ENCODE assay signal across 12 mouse cellular contexts in genomic region chr1:39450069-39450728, GRCm38 (mm10). TPM values are rescaled to one million over a fixed set of nuclear protein-coding genes. Genes with fewer than 3 reads are reported as not detected.
DNase-seq lines count a peak whose midpoint lies in the region; ATAC-seq and TF ChIP-seq lines count a peak whose summit lies in the region.
"Had no signal": no experiment of that assay in that cellular context is flagged by ENCODE, and none has a peak within 500 bp of the region (broad histone marks: within the 10 kb centered on the region; RNA-seq: fewer than 3 reads in every experiment).

No protein-coding gene starts in this region.

- WGBS in forebrain, postnatal 0 days: 61% methylated on average over 6 of the region's 6 CpGs
- 62% methylated on average over 6 of the region's 6 CpGs for WGBS in forebrain, embryonic 16.5 days
- WGBS in midbrain, embryonic 10.5 days: 72% methylated on average over 6 of the region's 6 CpGs
- 54% methylated on average over 6 of the region's 6 CpGs for WGBS in midbrain, postnatal 0 days
- 59% methylated on average over 6 of the region's 6 CpGs for WGBS in midbrain, embryonic 13.5 days
- 56% methylated on average over 6 of the region's 6 CpGs for WGBS in intestine, postnatal 0 days

- no peak overlapping the region for H3K4me2 ChIP-seq in forebrain, postnatal 0 days (ENCODE audit: low read depth)
- no peak overlapping the region for H3K4me2 ChIP-seq in forebrain, embryonic 16.5 days (ENCODE audit: low read length)
- H3K4me2 ChIP-seq in midbrain, postnatal 0 days (ENCODE audit: low read depth, low read length, poor library complexity, severe bottlenecking): no peak overlapping the region
- no peak overlapping the region for H3K4me2 ChIP-seq in midbrain, embryonic 13.5 days (replicated peaks)
- H3K4me2 ChIP-seq in intestine, postnatal 0 days (replicated peaks; ENCODE audit: low read depth): no peak overlapping the region

- H3K27ac ChIP-seq in forebrain, postnatal 0 days (ENCODE audit: low read depth, low read length): no peak overlapping the region
- H3K27ac ChIP-seq in forebrain, embryonic 16.5 days (ENCODE audit: low read length): no peak overlapping the region
- peak overlapping the region; percentile 23 for H3K27ac ChIP-seq in midbrain, embryonic 10.5 days (replicated peaks)
- H3K27ac ChIP-seq in midbrain, postnatal 0 days (ENCODE audit: low read depth, low read length): no peak overlapping the region
- no peak overlapping the region for H3K27ac ChIP-seq in midbrain, embryonic 13.5 days
- H3K27ac ChIP-seq in intestine, postnatal 0 days (ENCODE audit: low read depth, low read length): no peak overlapping the region

- no peak for TF ChIP-seq CTCF in forebrain, postnatal 0 days (IDR thresholded peaks at IDR 0.05; ENCODE audit: low read depth)
- no peak for TF ChIP-seq CTCF in midbrain, postnatal 0 days (IDR thresholded peaks at IDR 0.05)
- TF ChIP-seq CTCF in intestine, postnatal 0 days (IDR thresholded peaks at IDR 0.05; ENCODE audit: low read depth): no peak

- H3K4me1 ChIP-seq in forebrain, postnatal 0 days (ENCODE audit: insufficient read depth): peaks cover 10% of the 10 kb centered on the region
- H3K4me1 ChIP-seq in forebrain, embryonic 16.5 days (replicated peaks; ENCODE audit: control insufficient read depth, insufficient read depth, low read length): peaks cover 29% of the 10 kb centered on the region
- peaks cover 22% of the 10 kb centered on the region for H3K4me1 ChIP-seq in midbrain, embryonic 10.5 days
- H3K4me1 ChIP-seq in midbrain, postnatal 0 days (ENCODE audit: insufficient read depth, low read length): no peaks in the 10 kb centered on the region
- peaks cover 23% of the 10 kb centered on the region for H3K4me1 ChIP-seq in midbrain, embryonic 13.5 days (replicated peaks)
- H3K4me1 ChIP-seq in intestine, postnatal 0 days (replicated peaks; ENCODE audit: control insufficient read depth, insufficient read depth, low read length): no peaks in the 10 kb centered on the region

- DNase-seq in forebrain, postnatal 0 days: no peak
- DNase-seq in midbrain, embryonic 10.5 days (ENCODE audit: low spot score): peak; percentile 18
- no peak for DNase-seq in midbrain, postnatal 0 days (ENCODE audit: low spot score)
- peak; percentile 62 for DNase-seq in thymus, postnatal 4 days
- DNase-seq: B cell, adult 2 months; kidney, adult 9 months; left cerebral cortex, postnatal 4 days; spleen, adult 18-20 months had no signal

- ATAC-seq in forebrain, postnatal 0 days: peak; percentile 36; the same call in 1 of the 2 replicates
- ATAC-seq in forebrain, embryonic 16.5 days: no peak
- no peak for ATAC-seq in midbrain, postnatal 0 days (ENCODE audit: low FRiP score)
- ATAC-seq in midbrain, embryonic 13.5 days: 0 out of 2 replicates have a peak, but pooled peaks have one; percentile 41
- ATAC-seq in monocyte, adult 5-6 weeks (replicated peaks; ENCODE audit: insufficient number of reproducible peaks, low FRiP score, low TSS enrichment, poor library complexity, severe bottlenecking): no peak
- no peak for ATAC-seq in intestine, postnatal 0 days

- no peaks in the 10 kb centered on the region for H3K27me3 ChIP-seq in forebrain, postnatal 0 days (ENCODE audit: insufficient read depth, low read length)
- H3K27me3 ChIP-seq in forebrain, embryonic 16.5 days (replicated peaks; ENCODE audit: control insufficient read depth, insufficient read depth, low read length): no peaks in the 10 kb centered on the region
- H3K27me3 ChIP-seq in midbrain, embryonic 10.5 days (ENCODE audit: low read depth, poor library complexity, severe bottlenecking): no peaks in the 10 kb centered on the region
- no peaks in the 10 kb centered on the region for H3K27me3 ChIP-seq in midbrain, postnatal 0 days (ENCODE audit: insufficient read depth, low read length)
- H3K27me3 ChIP-seq in midbrain, embryonic 13.5 days: no peaks in the 10 kb centered on the region
- no peaks in the 10 kb centered on the region for H3K27me3 ChIP-seq in intestine, postnatal 0 days (replicated peaks; ENCODE audit: control insufficient read depth, insufficient read depth, low read length)

- H3K9me3 ChIP-seq in forebrain, postnatal 0 days (ENCODE audit: low read length): no peaks in the 10 kb centered on the region
- H3K9me3 ChIP-seq in forebrain, embryonic 16.5 days (ENCODE audit: control insufficient read depth, low read length): no peaks in the 10 kb centered on the region
- H3K9me3 ChIP-seq in midbrain, embryonic 10.5 days (replicated peaks): no peaks in the 10 kb centered on the region
- no peaks in the 10 kb centered on the region for H3K9me3 ChIP-seq in midbrain, postnatal 0 days (ENCODE audit: low read length)
- H3K9me3 ChIP-seq in midbrain, embryonic 13.5 days: no peaks in the 10 kb centered on the region
- no peaks in the 10 kb centered on the region for H3K9me3 ChIP-seq in intestine, postnatal 0 days (ENCODE audit: control insufficient read depth)

- H3K36me3 ChIP-seq in forebrain, postnatal 0 days (ENCODE audit: insufficient read depth): no peaks in the 10 kb centered on the region
- H3K36me3 ChIP-seq in forebrain, embryonic 16.5 days (ENCODE audit: control insufficient read depth, insufficient read depth): no peaks in the 10 kb centered on the region
- no peaks in the 10 kb centered on the region for H3K36me3 ChIP-seq in midbrain, embryonic 10.5 days
- H3K36me3 ChIP-seq in midbrain, postnatal 0 days (ENCODE audit: insufficient read depth, low read length): no peaks in the 10 kb centered on the region
- no peaks in the 10 kb centered on the region for H3K36me3 ChIP-seq in midbrain, embryonic 13.5 days
- H3K36me3 ChIP-seq in intestine, postnatal 0 days (ENCODE audit: control insufficient read depth, insufficient read depth): no peaks in the 10 kb centered on the region

- H3K4me3 ChIP-seq in forebrain, postnatal 0 days (ENCODE audit: low read depth, low read length): no peak overlapping the region
- no peak overlapping the region for H3K4me3 ChIP-seq in forebrain, embryonic 16.5 days (replicated peaks; ENCODE audit: low read length)
- no peak overlapping the region for H3K4me3 ChIP-seq in midbrain, embryonic 10.5 days
- H3K4me3 ChIP-seq in midbrain, postnatal 0 days (ENCODE audit: low read depth, low read length): no peak overlapping the region
- H3K4me3 ChIP-seq in midbrain, embryonic 13.5 days (replicated peaks): no peak overlapping the region
- H3K4me3 ChIP-seq in intestine, postnatal 0 days (ENCODE audit: low read depth, low read length): no peak overlapping the region

- no peak overlapping the region for H3K9ac ChIP-seq in forebrain, postnatal 0 days
- H3K9ac ChIP-seq in forebrain, embryonic 16.5 days (replicated peaks; ENCODE audit: low read depth, low read length): no peak overlapping the region
- H3K9ac ChIP-seq in midbrain, postnatal 0 days (replicated peaks; ENCODE audit: low read length, poor library complexity, severe bottlenecking): no peak overlapping the region
- H3K9ac ChIP-seq in midbrain, embryonic 13.5 days (replicated peaks): no peak overlapping the region
- no peak overlapping the region for H3K9ac ChIP-seq in intestine, postnatal 0 days (ENCODE audit: low read depth, low read length)

RNA-seq across cellular contexts. Expression of gene Tbc1d8, which starts 28.4 kb away (rescaled TPM):
- total RNA-seq in forebrain, postnatal 0 days (2014; rRNA removed): 15.9 and 19.3 TPM in 2 replicates
- polyA plus RNA-seq in forebrain, postnatal 0 days (2015; fragmentation: Nextera tagmentation; extraction: Ambion mirVana): 6.0 and 7.7 TPM in 2 replicates
- polyA plus RNA-seq in forebrain, embryonic 16.5 days (2015; fragmentation: Nextera tagmentation; extraction: Ambion mirVana): 10.6 and 13.0 TPM in 2 replicates
- polyA plus RNA-seq in midbrain, embryonic 10.5 days (2016; fragmentation: Nextera tagmentation; extraction: Ambion mirVana): 5.9 TPM in 2 replicates
- total RNA-seq in midbrain, postnatal 0 days (2014; rRNA removed): 18.3 and 20.2 TPM in 2 replicates
- 8.5 TPM in 2 replicates for polyA plus RNA-seq in midbrain, postnatal 0 days (2015; fragmentation: Nextera tagmentation; extraction: Ambion mirVana)
- 7.2 and 7.8 TPM in 2 replicates for polyA plus RNA-seq in midbrain, embryonic 13.5 days (2015; fragmentation: Nextera tagmentation; extraction: Ambion mirVana)
- 39.0 to 79.2 TPM (median 41.9 TPM) in 3 replicates for total RNA-seq in monocyte, adult 5-6 weeks (2017)
- polyA plus RNA-seq in intestine, postnatal 0 days (2015; fragmentation: Nextera tagmentation; extraction: Ambion mirVana): 4.2 and 4.7 TPM in 2 replicates

Comparison
In these comparisons a context has a peak if more than half of its experiments do, and no peak if none do; other contexts are left out.
1. ATAC-seq: peak in forebrain, postnatal 0 days (single experiment) and midbrain, embryonic 13.5 days (single experiment); none in forebrain, embryonic 16.5 days (single experiment), midbrain, postnatal 0 days (single experiment), monocyte, adult 5-6 weeks (single experiment) and intestine, postnatal 0 days (single experiment).
2. DNase-seq: peak in midbrain, embryonic 10.5 days (single experiment) and thymus, postnatal 4 days (single experiment); none in forebrain, postnatal 0 days (single experiment) and midbrain, postnatal 0 days (single experiment).